Mouse (Mus musculus) lung, embryonic 14.5 days (tissue): ENCODE data around the gene Ccdc174. TPM values are rescaled to one million over a fixed set of nuclear protein-coding genes. Genes with fewer than 3 reads are reported as not detected.

ENCODE experiments used
- ATAC-seq: fragments of 200-750 bp; cut with Nextera tagmentation; 2 replicates; pipeline ENCODE4 v1.8.0; 2017; ENCODE audit warnings: mild to moderate bottlenecking, moderate TSS enrichment, moderate library complexity; ENCODE audit not compliant: insufficient read depth
- DNase-seq: peaks from one replicate; pipeline ENCODE4 v3.0.0-alpha.2; 2015
- H3K27ac ChIP-seq: fragments of 300-500 bp; sonication (generic); 2 replicates; pipeline ENCODE4 v1.5.1; 2014; ENCODE audit warnings: low read depth, mild to moderate bottlenecking, moderate library complexity
- H3K27me3 ChIP-seq: fragments of 300-500 bp; sonication (generic); 2 replicates; pipeline ENCODE4 v1.6.1; 2014; ENCODE audit warnings: low read length, control low read depth; ENCODE audit not compliant: insufficient read depth
- H3K36me3 ChIP-seq: fragments of 300-500 bp; sonication (generic); 2 replicates; pipeline ENCODE4 v1.6.1; 2014; ENCODE audit warnings: control low read depth; ENCODE audit not compliant: insufficient read depth
- H3K4me1 ChIP-seq: fragments of 300-500 bp; sonication (generic); 2 replicates; pipeline ENCODE4 v1.6.1; 2014; ENCODE audit warnings: antibody characterized with exemption, control low read depth; ENCODE audit not compliant: insufficient read depth
- H3K4me2 ChIP-seq: fragments of 300-500 bp; sonication (generic); 2 replicates; pipeline ENCODE4 v1.6.1; 2014; ENCODE audit warnings: mild to moderate bottlenecking
- H3K4me3 ChIP-seq: fragments of 300-500 bp; sonication (generic); 2 replicates; pipeline ENCODE4 v1.5.1; 2014; ENCODE audit warnings: low read depth, low read length
- H3K9ac ChIP-seq: fragments of 300-500 bp; sonication (generic); 2 replicates; pipeline ENCODE4 v1.6.1; 2014
- H3K9me3 ChIP-seq: fragments of 300-500 bp; sonication (generic); 2 replicates; pipeline ENCODE4 v1.6.1; 2016; ENCODE audit warnings: low read depth, low read length, control low read depth
- CTCF ChIP-seq: IDR thresholded peaks from 2 replicates; pipeline ENCODE4 v1.5.1; 2016; ENCODE audit warnings: antibody characterized with exemption, low read depth
- WGBS: fragments of 180-500 bp; shearing (Covaris S2); extraction: QIAGEN DNeasy Blood & Tissue Kit; methylation state at CpG from one replicate; pipeline ENCODE4 v1.1.7; 2014; 5-methylcytosine and 5-hydroxymethylcytosine counted together
- polyA plus RNA-seq: library from polyadenylated mRNA; unstranded; fragments of >200 nt; fragmentation: Nextera tagmentation; extraction: Ambion mirVana; gene quantifications from 2 replicates; pipeline ENCODE4 v1.2.1, GENCODE M21; 2014

Ccdc174 gene
- polyA plus RNA-seq, 1 experiment from 2014 or later = 37.2 TPM

- no peak overlapping the region for H3K4me2 ChIP-seq
These were observed 19.5 kb upstream of the Ccdc174 start for GRCm38 (mm10) chr6:91858339-91858738.

DNA sequence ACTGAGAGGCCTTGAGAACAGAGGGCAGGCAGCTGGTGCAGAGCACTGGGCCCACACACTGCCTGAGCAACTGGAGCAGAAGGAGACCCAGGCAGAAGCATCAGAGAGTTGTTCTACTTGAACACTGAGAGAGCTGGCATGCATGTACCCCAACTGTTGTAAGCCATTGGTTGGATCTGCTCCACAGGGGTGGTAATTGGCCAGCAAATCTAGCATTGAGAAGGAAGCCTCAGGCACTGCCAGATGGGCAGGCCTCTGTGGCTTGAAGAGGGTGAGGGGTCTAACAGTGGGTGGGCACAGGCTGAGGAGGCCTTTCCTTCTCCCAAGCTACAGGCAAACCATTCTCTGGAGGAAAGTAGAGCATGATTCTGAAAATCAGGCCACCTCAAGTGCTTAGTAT, 15.0 kb upstream of the Ccdc174 start:
- Histone ChIP-seq H3K9me3 (no peaks in the 10 kb centered on the region; the same call in 1 of the 2 replicates), H3K4me2 (no peak overlapping the region), H3K36me3 (no peaks in the 10 kb centered on the region), H3K27me3 (no peaks in the 10 kb centered on the region), H3K4me1 (no peaks in the 10 kb centered on the region), H3K9ac (no peak overlapping the region), H3K4me3 (no peak overlapping the region), H3K27ac (no peak overlapping the region)
- DNase-seq (no peak), ATAC-seq (no peak)
- TF ChIP-seq CTCF = no peak

More at GRCm38 (mm10) chr6:91858339-91858738, 19.5 kb upstream of the Ccdc174 start:
- Histone ChIP-seq H3K27ac (no peak overlapping the region), H3K4me1 (no peaks in the 10 kb centered on the region), H3K4me3 (no peak overlapping the region), H3K36me3 (no peaks in the 10 kb centered on the region), H3K9ac (no peak overlapping the region), H3K27me3 (no peaks in the 10 kb centered on the region), H3K9me3 (no peaks in the 10 kb centered on the region; the same call in 1 of the 2 replicates)
- ATAC-seq (no peak), DNase-seq (no peak)
- WGBS = 53% methylated on average over 5 of the region's 5 CpGs
- TF ChIP-seq CTCF = no peak

DNA sequence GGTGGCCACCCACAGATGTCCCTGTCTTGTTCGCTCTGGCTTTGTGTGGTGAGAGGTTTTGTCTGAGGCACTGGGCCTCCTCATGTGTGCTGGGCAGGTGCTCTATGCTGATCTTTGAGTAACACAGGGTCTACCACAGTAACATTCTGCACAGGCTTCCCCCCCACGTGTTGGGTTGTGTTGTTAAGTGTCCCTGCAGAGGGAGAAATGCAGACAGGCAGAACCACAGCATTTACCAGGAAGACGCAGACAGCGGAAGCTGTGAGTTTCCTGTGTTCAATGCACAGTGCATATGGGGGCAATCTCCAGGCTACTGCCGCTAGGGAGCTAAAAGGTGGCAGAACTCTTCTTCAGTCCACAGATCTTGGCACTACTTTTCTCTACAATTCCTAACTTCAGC, 13.3 kb upstream of the Ccdc174 start:
- H3K36me3 ChIP-seq = no peaks in the 10 kb centered on the region
- 65% methylated on average over 5 of the region's 5 CpGs for WGBS
- no peaks in the 10 kb centered on the region for H3K4me1 ChIP-seq
- TF ChIP-seq CTCF = no peak
- DNase-seq = no peak
- no peak overlapping the region for H3K9ac ChIP-seq
- no peak for ATAC-seq
- H3K27ac ChIP-seq = no peak overlapping the region
- H3K27me3 ChIP-seq = no peaks in the 10 kb centered on the region
- no peak overlapping the region for H3K4me3 ChIP-seq
- no peaks in the 10 kb centered on the region; the same call in 1 of the 2 replicates for H3K9me3 ChIP-seq
- H3K4me2 ChIP-seq = no peak overlapping the region

DNA sequence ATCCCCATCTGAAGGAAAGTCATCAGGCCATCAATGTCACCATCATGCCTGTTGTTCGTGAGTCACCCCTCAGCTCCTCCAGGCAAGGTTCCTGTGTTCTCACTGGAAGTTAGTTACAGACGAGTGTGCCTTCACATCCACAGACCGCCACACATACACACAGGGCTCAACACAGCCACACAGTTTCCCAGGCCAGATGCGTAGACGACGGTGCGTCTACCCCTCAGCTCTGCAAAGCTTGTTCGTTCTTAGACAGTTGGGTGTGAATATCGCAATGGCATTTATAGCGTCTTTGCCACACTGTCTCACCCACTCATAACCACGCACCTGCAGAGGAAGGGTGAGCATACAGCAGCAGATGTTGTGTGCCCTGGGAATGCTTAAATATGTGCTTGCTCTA, 12.3 kb upstream of the Ccdc174 start:
- Histone ChIP-seq H3K9ac (no peak overlapping the region), H3K4me2 (no peak overlapping the region), H3K36me3 (no peaks in the 10 kb centered on the region), H3K4me1 (no peaks in the 10 kb centered on the region), H3K27me3 (no peaks in the 10 kb centered on the region), H3K9me3 (no peaks in the 10 kb centered on the region; the same call in 1 of the 2 replicates), H3K27ac (no peak overlapping the region), H3K4me3 (no peak overlapping the region)
- 82% methylated on average over 11 of the region's 11 CpGs for WGBS
- ATAC-seq (no peak), DNase-seq (no peak)
- TF ChIP-seq CTCF = no peak

GRCm38 (mm10) chr6:91868091-91868490, 9.8 kb upstream of the Ccdc174 start:
- H3K9ac ChIP-seq = no peak overlapping the region
- ATAC-seq = no peak
- no peaks in the 10 kb centered on the region for H3K9me3 ChIP-seq
- no peaks in the 10 kb centered on the region for H3K4me1 ChIP-seq
- no peaks in the 10 kb centered on the region for H3K27me3 ChIP-seq
- no peaks in the 10 kb centered on the region for H3K36me3 ChIP-seq
- no peak for TF ChIP-seq CTCF
- no peak overlapping the region for H3K4me2 ChIP-seq
- 87% methylated on average over 5 of the region's 5 CpGs for WGBS
- DNase-seq = no peak
- no peak overlapping the region for H3K4me3 ChIP-seq
- H3K27ac ChIP-seq = no peak overlapping the region

DNA sequence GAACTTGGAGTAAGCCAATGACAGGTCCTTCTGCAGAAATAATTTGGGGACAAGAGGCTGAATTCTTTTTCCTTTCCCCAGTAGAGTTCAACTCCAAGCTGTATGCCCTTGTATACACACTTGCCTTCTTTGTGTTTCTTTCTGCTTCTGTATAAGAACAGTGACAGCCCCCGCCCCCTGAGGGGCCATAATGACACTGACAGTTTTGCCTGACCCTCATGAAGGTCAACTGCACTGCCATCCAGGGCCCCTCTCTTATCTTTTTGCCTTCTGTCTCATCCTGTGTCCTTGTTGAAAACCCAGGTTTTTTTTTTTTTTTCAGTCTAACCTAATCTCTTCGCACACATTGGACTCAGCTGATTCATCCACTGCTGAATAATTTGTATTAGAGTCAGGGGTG, 5.1 kb upstream of the Ccdc174 start:
- H3K9ac ChIP-seq = no peak overlapping the region
- 0 out of 2 replicates have a peak, but pooled peaks cover 3% of the 10 kb centered on the region for H3K4me1 ChIP-seq
- TF ChIP-seq CTCF = no peak
- no peak overlapping the region for H3K4me2 ChIP-seq
- H3K36me3 ChIP-seq = no peaks in the 10 kb centered on the region
- no peak for DNase-seq
- H3K4me3 ChIP-seq = no peak overlapping the region
- H3K27ac ChIP-seq = no peak overlapping the region
- no peaks in the 10 kb centered on the region for H3K27me3 ChIP-seq
- H3K9me3 ChIP-seq = no peaks in the 10 kb centered on the region
- 49% methylated on average over 2 of the region's 2 CpGs for WGBS
- ATAC-seq = no peak

DNA sequence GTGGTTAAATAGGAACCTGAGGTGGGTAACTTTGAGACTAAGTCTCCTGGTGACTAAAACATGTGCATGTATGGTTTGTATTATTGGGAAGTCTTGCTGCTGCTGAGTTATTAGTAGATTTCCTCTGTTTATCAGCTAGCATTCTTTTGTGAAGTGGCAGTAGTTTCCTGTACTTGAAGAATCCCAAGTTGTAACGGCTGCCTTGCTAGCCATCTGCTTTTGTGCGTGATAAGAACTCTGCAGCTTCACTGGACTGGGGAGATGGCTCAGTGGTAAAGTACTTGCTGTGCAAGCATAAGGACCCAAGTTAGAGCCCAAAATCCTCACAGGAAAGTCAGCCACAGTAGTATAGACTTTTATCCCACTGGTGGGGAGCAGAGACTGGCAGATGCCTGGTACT, 6.0 kb downstream of the Ccdc174 start:
- H3K27me3 ChIP-seq = no peaks in the 10 kb centered on the region
- 0 out of 2 replicates have a peak, but pooled peaks cover 2% of the 10 kb centered on the region for H3K4me1 ChIP-seq
- no peak overlapping the region for H3K4me2 ChIP-seq
- DNase-seq (peak; percentile 4), ATAC-seq (no peak)
- no peak overlapping the region for H3K4me3 ChIP-seq
- H3K9me3 ChIP-seq = no peaks in the 10 kb centered on the region
- H3K27ac ChIP-seq = no peak overlapping the region
- peaks cover 68% of the 10 kb centered on the region for H3K36me3 ChIP-seq
- 61% methylated on average over 2 of the region's 2 CpGs for WGBS
- TF ChIP-seq CTCF = no peak
- no peak overlapping the region for H3K9ac ChIP-seq
